Mouse (Mus musculus): Measurements from ENCODE around the gene Dhfr.
"Not testable (repeated sequence)": the region's sequence is repeated elsewhere in the genome, so short reads cannot be mapped to it uniquely, and the experiment has no call there.

Dhfr gene

DNA sequence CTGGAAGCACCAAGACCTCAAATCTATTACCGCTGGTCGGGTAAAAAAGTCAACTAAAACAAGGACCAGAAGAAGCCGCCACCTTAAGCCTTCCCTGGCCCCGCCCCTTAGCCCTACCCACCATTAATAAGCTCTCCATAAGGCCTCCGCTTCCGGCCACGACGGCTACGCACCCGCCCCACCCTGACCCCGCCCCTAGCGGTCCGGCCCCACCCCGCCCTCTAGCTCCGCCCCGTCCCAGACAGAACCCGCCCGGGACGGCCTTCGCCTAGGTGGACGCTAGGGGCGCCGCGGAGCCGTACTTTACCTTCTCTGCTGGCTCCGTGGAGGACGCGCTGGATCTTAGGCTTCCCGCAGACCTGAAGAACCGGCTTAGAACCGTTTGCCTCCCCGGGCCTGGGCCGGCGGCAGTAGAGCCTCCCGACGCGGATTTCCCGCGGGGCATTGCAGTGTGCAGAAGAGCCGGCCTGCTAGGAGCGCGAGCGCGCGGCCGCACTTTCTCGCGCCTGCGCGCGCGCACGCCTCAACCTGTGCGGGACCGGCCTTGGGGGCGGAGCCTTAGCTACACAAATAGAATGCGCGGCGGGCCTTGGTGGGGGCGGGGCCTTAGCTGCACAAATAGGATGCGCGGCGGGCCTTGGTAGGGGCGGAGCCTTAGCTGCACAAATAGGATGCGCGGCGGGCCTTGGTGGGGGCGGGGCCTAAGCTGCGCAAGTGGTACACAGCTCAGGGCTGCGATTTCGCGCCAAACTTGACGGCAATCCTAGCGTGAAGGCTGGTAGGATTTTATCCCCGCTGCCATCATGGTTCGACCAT lies at the start of gene Dhfr, which contains the start of gene Msh3:
Gene Dhfr (plus strand): TSS at position 271 of the 816 bp plus-strand sequence.
Gene Msh3 (minus strand): TSS at position 548 of the 816 bp plus-strand sequence.
- DNase-seq (ENCODE audit: low read depth, low spot score) = peak; percentile 98

DNA sequence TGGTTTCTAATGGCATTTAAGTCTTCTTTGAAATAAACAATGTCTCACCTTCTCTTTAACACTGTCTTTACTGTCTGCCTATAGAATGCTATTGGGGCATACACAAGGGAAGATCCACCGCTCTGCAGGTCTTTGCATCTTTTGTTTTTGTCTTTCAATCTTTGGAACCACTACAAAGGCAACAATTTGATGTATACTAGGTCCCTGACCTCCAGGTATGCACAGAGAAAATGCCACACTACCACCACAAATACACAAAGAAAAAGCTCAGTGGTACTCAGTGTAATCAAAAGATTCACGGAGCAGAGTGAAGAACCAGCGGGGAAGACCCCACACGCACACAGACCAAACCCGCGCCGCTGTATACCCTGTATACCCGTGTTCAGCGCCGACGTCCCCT lies 48.8 kb upstream of the Dhfr start, which contains the start of gene Gm20379:
Gene Gm20379 (plus strand): TSS at position 301 of the 400 bp plus-strand sequence.
- DNase-seq (ENCODE audit: low read depth, low spot score) = no peak

DNA sequence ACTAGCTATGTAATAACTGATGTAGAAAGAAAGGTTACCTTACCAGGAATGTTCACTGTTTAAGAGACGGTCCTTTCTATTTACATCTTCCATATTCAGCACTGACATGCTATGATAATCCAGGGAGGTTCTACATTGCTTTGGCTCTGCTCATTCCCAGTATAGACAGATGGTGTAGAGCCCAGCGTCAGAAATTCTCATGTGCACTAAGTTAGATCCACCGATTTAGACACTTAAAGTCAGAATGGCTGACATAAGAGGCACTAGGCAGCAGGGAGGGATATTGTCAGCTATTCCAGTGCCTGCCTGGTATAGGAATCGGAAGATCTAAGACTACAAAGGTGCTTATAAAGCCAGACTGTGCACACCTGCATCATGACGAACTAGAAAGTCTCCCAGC lies 39.9 kb upstream of the Dhfr start:
- no peak for DNase-seq (ENCODE audit: low read depth, low spot score)

GRCm38 (mm10) chr13:92320770-92321169 lies 33.8 kb upstream of the Dhfr start:
- DNase-seq (ENCODE audit: low read depth, low spot score) = no peak

DNA sequence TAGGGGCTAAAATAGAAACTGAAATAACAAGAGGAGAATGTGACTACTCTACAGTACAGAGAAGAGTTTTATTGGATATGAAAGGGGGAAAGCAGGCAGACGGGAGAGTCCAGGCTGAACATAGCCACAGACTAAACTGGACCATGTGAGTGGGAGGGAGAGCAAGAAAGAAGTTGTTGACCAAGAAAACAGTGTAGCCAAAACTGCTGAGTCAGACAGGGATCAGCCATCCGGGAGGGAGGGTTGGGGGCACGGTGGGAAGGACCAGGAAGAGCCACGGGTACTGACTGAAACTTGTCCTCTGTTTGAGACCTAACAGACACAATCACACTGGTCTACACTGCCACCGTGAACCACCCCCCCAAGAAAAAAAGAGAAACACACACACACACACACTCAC lies 28.5 kb upstream of the Dhfr start:
- no peak for DNase-seq (ENCODE audit: low read depth, low spot score)

DNA sequence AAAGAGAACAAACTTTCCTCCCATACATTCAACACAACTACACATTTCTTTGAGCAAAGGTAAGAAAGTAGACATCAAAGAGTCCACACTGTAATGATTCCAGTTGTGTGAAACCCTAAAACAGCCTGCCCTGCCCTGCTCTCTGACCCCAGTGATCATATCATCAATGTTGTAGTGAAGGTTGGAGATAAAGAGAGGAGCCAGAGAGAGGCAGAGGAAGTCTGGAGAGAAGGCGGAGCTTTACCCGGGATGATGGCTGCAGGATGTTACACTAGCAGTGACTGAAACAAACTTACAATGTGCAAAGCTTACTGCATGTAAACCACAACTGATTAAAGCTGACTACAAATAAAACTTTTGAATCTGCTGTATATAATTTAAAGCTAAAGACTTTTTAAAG lies 26.5 kb upstream of the Dhfr start:
- no peak for DNase-seq (ENCODE audit: low read depth, low spot score)

- DNase-seq (ENCODE audit: low read depth, low spot score) = no peak
Observed at GRCm38 (mm10) chr13:92330621-92331020, 23.9 kb upstream of the Dhfr start.

DNA sequence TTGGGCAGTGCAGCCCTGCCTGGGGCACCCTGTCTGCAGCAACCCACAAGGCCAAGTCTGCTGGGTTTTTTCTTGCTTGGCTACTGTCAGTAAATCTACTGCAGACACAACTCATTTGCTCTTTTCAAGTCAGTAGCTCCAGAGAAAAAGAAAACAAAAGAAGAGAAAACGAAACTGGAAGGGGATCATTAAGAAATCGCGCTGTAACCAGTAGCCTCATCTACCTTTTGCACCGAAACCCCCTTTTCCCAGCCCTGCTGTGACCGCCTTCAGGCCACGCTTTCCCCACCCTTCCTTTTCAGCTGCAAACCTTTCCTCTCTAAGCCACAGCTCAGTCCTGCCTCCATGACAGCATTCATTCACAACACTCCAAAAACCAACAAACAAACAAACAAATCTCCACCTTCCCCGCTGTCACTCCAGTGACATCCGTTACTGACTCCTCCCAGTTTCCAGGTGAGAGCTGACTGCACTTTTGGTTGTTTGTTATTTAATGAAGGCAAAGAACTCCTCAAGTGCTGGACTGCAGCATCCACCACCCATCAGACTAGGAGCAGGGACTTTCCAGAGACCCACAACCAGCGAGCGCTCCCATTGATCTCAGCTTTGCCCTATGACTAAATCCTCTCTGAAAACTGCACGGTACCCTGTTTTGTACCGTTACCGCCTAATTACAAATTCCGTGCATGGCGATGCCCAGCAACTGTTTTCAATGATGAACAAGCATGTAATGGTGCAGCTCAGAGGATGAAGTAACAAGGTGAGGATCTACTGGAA lies 22.2 kb upstream of the Dhfr start:
- no peak for DNase-seq (ENCODE audit: low read depth, low spot score)

GRCm38 (mm10) chr13:92336857-92337256 lies 17.7 kb upstream of the Dhfr start:
- DNase-seq (ENCODE audit: low read depth, low spot score) = peak; percentile 24

DNA sequence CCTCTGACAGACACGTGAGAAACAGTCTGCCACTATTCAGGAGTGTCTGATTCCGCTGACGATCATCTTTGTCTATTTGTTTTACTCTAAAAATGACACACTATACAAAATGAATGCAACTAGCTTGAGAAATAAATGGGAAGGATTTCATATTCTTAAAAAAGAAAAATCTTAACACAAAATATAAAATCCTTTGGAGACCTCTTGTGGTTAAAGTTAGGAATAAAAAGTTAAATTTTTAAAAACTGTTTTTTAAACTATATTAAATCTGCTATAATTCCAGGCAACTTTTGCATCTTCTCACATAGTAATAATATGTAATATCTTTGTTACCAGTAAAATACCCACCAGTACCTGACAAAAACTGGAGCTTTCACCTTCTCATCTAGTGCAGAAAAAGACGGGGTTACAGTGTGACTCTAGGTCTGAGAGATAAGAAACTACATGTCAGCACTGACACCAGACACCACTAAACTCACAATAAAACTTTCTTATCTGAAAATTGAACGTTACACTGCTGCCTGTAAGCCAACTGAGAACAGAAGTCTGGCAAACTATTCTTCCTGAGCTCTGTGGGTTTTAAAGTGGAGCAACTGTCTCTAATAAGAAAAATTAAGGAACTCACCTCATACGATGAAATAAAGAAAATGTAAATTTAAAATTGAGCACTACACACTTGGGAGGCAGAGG lies 16.6 kb upstream of the Dhfr start:
- peak; percentile 9 for DNase-seq (ENCODE audit: low read depth, low spot score)

DNA sequence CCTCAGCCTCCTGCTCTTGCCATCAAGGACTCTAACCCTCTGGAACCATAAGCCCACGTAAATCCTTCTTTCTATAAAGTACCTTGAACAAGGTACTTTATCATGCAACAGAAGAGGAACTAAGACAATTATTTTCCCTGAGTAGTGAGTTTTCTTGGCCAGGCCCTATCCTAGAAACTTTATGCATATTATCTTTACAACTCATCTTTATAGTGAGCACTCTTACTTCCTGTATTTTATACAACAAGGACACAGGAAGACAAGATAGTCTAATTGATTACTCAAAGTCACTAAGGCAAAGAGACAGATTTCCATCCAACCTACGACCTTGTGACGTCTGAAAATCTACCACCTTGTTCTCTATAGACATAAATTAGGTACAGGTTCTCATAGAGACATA lies 14.7 kb upstream of the Dhfr start:
- no peak for DNase-seq (ENCODE audit: low read depth, low spot score)

DNA sequence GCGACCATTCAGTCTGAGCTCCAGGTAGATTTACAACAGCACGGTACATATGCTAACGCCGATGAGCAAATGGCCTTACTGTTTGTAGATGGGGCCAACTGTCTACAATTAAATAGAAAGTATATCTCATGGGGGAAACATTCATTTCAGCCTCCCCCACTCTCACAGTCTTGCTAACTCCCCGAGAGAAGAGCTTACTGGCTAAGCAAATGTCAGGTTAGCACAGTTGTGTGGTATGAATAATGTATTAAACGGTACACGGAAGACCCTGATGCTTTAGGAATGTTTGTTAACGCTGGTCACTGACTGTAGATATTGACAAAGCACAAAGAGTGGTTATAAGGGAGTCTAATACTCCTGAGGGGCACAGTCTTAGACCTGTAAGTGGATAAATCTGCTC lies 10.5 kb upstream of the Dhfr start:
- DNase-seq (ENCODE audit: low read depth, low spot score) = no peak

GRCm38 (mm10) chr13:92346338-92346737 lies 8.2 kb upstream of the Dhfr start:
- DNase-seq (ENCODE audit: low read depth, low spot score) = no peak

- no peak for DNase-seq (ENCODE audit: low read depth, low spot score)
Observed at GRCm38 (mm10) chr13:92351100-92351499, 3.4 kb upstream of the Dhfr start.

GRCm38 (mm10) chr13:92353956-92354355 lies 570 bp upstream of the Dhfr start:
- DNase-seq (ENCODE audit: low read depth, low spot score) = peak; percentile 68

- DNase-seq (ENCODE audit: low read depth, low spot score) = no peak
Observed at GRCm38 (mm10) chr13:92355272-92355643, 732 bp downstream of the Dhfr start.

DNA sequence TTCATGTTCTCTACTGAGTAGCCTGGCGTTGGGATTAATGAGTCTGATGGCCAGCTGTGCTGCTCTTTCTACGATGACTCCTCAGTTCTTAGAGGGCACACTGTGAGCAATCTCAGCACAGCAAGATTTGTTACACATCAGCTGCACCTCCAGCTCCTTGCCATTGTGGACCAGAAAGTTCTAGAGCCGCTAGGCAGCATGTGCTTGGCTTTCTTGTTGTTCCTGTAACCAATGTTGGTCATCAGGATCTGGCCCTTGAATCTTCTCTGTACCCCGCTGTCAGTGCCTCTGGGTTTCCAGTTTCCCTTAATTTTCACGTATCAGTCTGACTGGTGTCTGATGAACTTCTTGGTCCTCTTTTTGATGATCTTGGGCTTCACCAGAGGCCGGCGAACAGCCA lies 1.9 kb downstream of the Dhfr start:
- DNase-seq (ENCODE audit: low read depth, low spot score) = no peak

- peak; percentile 56 for DNase-seq (ENCODE audit: low read depth, low spot score)
Observed at GRCm38 (mm10) chr13:92357644-92358043, 3.1 kb downstream of the Dhfr start.

DNA sequence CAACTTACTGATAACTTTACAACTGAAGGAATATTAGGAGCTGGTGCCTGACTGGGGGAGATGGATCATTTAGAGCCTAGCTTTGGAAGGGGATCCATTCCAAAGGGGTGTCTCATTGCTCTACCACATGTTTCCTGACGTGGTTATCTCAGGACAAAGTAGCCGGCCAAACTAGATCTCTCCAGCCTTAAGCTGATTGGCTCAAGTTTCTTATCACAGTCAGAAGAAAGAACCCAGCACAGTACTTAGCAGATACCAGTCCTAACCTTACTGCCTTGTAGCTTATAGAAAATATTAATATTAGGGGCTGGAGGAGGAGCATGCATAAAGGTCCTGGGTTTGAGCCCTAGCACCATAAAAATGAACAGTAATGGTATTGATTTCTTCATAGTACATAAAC lies 7.1 kb downstream of the Dhfr start:
- DNase-seq (ENCODE audit: low read depth, low spot score) = no peak

- peak; percentile 25 for DNase-seq (ENCODE audit: low read depth, low spot score)
Observed at GRCm38 (mm10) chr13:92365312-92365711, 10.8 kb downstream of the Dhfr start.

- no peak for DNase-seq (ENCODE audit: low read depth, low spot score)
Observed at GRCm38 (mm10) chr13:92370811-92371210, 16.3 kb downstream of the Dhfr start.

- not testable (repeated sequence) for DNase-seq (ENCODE audit: low read depth, low spot score)
Observed at GRCm38 (mm10) chr13:92371466-92371865, 16.9 kb downstream of the Dhfr start.
